ENCODE assay signal across 9 mouse cellular contexts in the genomic region with DNA sequence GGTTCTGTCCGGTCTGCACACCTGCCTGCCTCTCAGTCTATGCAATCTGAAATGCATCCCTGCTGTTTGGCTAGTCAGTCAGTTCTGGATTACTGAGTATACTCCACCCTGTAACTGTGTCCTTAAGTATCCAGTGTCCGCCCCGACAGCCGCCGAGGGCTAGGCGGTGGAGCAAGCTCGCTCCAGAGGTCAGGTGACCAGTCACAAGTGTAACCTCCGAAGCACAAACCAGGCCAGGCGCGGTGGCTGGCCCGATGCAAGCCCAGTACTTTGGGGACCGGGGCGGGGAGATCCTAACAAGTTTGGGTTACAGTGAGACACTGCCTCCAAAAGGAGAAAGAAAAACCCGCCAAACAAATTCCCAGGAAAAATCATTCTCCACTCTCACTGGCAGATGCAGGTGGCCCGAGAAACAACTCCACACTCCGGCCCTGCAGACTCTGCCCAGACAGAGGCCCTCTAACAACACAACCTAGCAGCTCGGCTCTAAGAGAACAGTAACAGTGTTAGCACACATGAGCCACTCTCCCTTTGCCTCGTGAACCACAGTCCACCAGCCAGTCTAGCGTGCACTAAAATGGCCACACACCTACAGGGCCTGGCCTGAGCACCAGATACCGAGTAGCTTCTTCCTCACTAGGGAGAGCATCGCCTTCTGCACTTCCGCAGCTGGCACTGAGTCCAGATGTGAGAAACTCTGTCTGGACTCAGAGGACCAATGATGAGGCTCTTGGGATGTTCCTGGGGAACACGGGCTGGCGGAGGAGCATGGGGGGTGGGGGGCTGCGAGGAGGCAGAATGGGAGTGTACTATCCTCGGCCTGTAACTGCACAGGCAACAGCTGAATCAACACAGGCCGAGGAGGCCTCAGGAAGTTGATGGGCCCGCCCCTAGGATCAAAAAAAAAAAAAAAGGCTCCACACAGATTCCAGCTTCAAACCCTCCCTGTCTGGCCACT. TPM values are rescaled to one million over a fixed set of nuclear protein-coding genes. Genes with fewer than 3 reads are reported as not detected.
A peak's percentile ranks its signal among the peaks of the same experiment; 100 is the strongest.
DNase-seq lines count a peak whose midpoint lies in the region; ATAC-seq lines count a peak whose summit lies in the region.
"Had no signal": no experiment of that assay in that cellular context is flagged by ENCODE, and none has a peak within 500 bp of the region (broad histone marks: within the 10 kb centered on the region; RNA-seq: fewer than 3 reads in every experiment).

No protein-coding gene starts in this region.

- H3K27me3 ChIP-seq in forebrain, embryonic 10.5 days (ENCODE audit: poor library complexity, severe bottlenecking), result no peaks in the 10 kb centered on the region
- no peaks in the 10 kb centered on the region for H3K27me3 ChIP-seq in forebrain, embryonic 11.5 days (ENCODE audit: control insufficient read depth, insufficient read depth, low read length)
- no peaks in the 10 kb centered on the region for H3K27me3 ChIP-seq in embryonic facial prominence, embryonic 12.5 days
- H3K27me3 ChIP-seq in heart, embryonic 16.5 days (ENCODE audit: control insufficient read depth, insufficient read depth, low read length), result no peaks in the 10 kb centered on the region

- no peak overlapping the region for H3K4me2 ChIP-seq in forebrain, embryonic 11.5 days (ENCODE audit: low read depth, low read length, severe bottlenecking)
- H3K4me2 ChIP-seq in embryonic facial prominence, embryonic 12.5 days (replicated peaks), result peak overlapping the region; percentile 24; the same call in 1 of the 2 replicates
- H3K4me2 ChIP-seq in heart, embryonic 16.5 days (ENCODE audit: low read depth, low read length), result 0 out of 2 replicates have a peak overlapping the region, but pooled peaks have one; percentile 19

- peak overlapping the region; percentile 81 for H3K27ac ChIP-seq in forebrain, embryonic 10.5 days
- H3K27ac ChIP-seq in forebrain, embryonic 11.5 days (ENCODE audit: low read depth, low read length), result no peak overlapping the region
- peak overlapping the region; percentile 92 for H3K27ac ChIP-seq in embryonic facial prominence, embryonic 12.5 days
- H3K27ac ChIP-seq in heart, embryonic 16.5 days (ENCODE audit: low read length), result peak overlapping the region; percentile 83

- WGBS in forebrain, embryonic 10.5 days, result 62% methylated on average over 28 of the region's 28 CpGs
- WGBS in forebrain, embryonic 11.5 days, result 64% methylated on average over 28 of the region's 28 CpGs
- 26% methylated on average over 28 of the region's 28 CpGs for WGBS in embryonic facial prominence, embryonic 12.5 days
- WGBS in heart, embryonic 16.5 days, result 39% methylated on average over 28 of the region's 28 CpGs

- H3K4me1 ChIP-seq in forebrain, embryonic 10.5 days, result peaks cover 86% of the 10 kb centered on the region
- peaks cover 36% of the 10 kb centered on the region for H3K4me1 ChIP-seq in forebrain, embryonic 11.5 days (replicated peaks; ENCODE audit: control insufficient read depth, insufficient read depth, low read length)
- peaks cover 83% of the 10 kb centered on the region for H3K4me1 ChIP-seq in embryonic facial prominence, embryonic 12.5 days
- peaks cover 51% of the 10 kb centered on the region for H3K4me1 ChIP-seq in heart, embryonic 16.5 days (ENCODE audit: control insufficient read depth, insufficient read depth, low read length)

- H3K9ac ChIP-seq in forebrain, embryonic 11.5 days (ENCODE audit: low read length), result no peak overlapping the region
- peak overlapping the region; percentile 36; the same call in 1 of the 2 replicates for H3K9ac ChIP-seq in embryonic facial prominence, embryonic 12.5 days
- H3K9ac ChIP-seq in heart, embryonic 16.5 days (ENCODE audit: low read length), result peak overlapping the region; percentile 50; the same call in 1 of the 2 replicates

- H3K36me3 ChIP-seq in forebrain, embryonic 10.5 days (replicated peaks), result no peaks in the 10 kb centered on the region
- no peaks in the 10 kb centered on the region for H3K36me3 ChIP-seq in forebrain, embryonic 11.5 days (ENCODE audit: control insufficient read depth, insufficient read depth, low read length)
- H3K36me3 ChIP-seq in embryonic facial prominence, embryonic 12.5 days, result no peaks in the 10 kb centered on the region
- H3K36me3 ChIP-seq in heart, embryonic 16.5 days (ENCODE audit: control insufficient read depth, insufficient read depth), result no peaks in the 10 kb centered on the region

- no peak for DNase-seq in forebrain, embryonic 10.5 days (ENCODE audit: extremely low spot score, low spot score)
- no peak for DNase-seq in forebrain, embryonic 11.5 days (ENCODE audit: low spot score)
- DNase-seq in kidney, postnatal 25 days, result peak; percentile 86 to 93
- DNase-seq in mesoderm, embryonic 11.5 days (ENCODE audit: low read depth, low spot score), result peak; percentile 77
- DNase-seq in T-cell, adult 2 months (ENCODE audit: low spot score), result no peak
- no peak for DNase-seq in right cerebral cortex, postnatal 10 days (ENCODE audit: low spot score in 2 of 2)

- H3K4me3 ChIP-seq in forebrain, embryonic 10.5 days, result no peak overlapping the region
- H3K4me3 ChIP-seq in forebrain, embryonic 11.5 days (ENCODE audit: low read depth, low read length), result no peak overlapping the region
- no peak overlapping the region for H3K4me3 ChIP-seq in embryonic facial prominence, embryonic 12.5 days
- H3K4me3 ChIP-seq in heart, embryonic 16.5 days (ENCODE audit: low read length), result no peak overlapping the region

- H3K9me3 ChIP-seq in forebrain, embryonic 10.5 days, result no peaks in the 10 kb centered on the region
- no peaks in the 10 kb centered on the region for H3K9me3 ChIP-seq in forebrain, embryonic 11.5 days (ENCODE audit: control insufficient read depth, low read length)
- H3K9me3 ChIP-seq in embryonic facial prominence, embryonic 12.5 days, result no peaks in the 10 kb centered on the region
- no peaks in the 10 kb centered on the region for H3K9me3 ChIP-seq in heart, embryonic 16.5 days (replicated peaks; ENCODE audit: control insufficient read depth, low read length)
- H3K9me3 ChIP-seq: G1E had no signal

- ATAC-seq in forebrain, embryonic 11.5 days (replicated peaks; ENCODE audit: low FRiP score), result no peak
- ATAC-seq in embryonic facial prominence, embryonic 12.5 days (ENCODE audit: insufficient number of reproducible peaks, insufficient read depth, low FRiP score, low TSS enrichment), result peak; percentile 31; the same call in 1 of the 2 replicates
- ATAC-seq in heart, embryonic 16.5 days (replicated peaks; ENCODE audit: extremely low read depth, insufficient read depth, low FRiP score), result peak; percentile 44

RNA-seq across cellular contexts. Expression of gene Tpcn1, which starts 25.2 kb away (rescaled TPM):
- polyA plus RNA-seq in forebrain, embryonic 10.5 days (2016; fragmentation: Nextera tagmentation; extraction: Ambion mirVana), result 10.7 and 11.7 TPM in 2 replicates
- 14.5 and 14.6 TPM in 2 replicates for polyA plus RNA-seq in forebrain, embryonic 11.5 days (2014; fragmentation: Nextera tagmentation; extraction: Ambion mirVana)
- 17.4 and 18.9 TPM in 2 replicates for polyA plus RNA-seq in embryonic facial prominence, embryonic 12.5 days (2016; fragmentation: Nextera tagmentation; extraction: Ambion mirVana)
- 14.5 TPM in 2 replicates for polyA plus RNA-seq in heart, embryonic 16.5 days (2015; fragmentation: Nextera tagmentation; extraction: Ambion mirVana)

RNA-seq across cellular contexts. Expression of gene Iqcd, which starts 25.6 kb away (rescaled TPM):
- 0.37 and 0.84 TPM in 2 replicates for polyA plus RNA-seq in forebrain, embryonic 10.5 days (2016; fragmentation: Nextera tagmentation; extraction: Ambion mirVana)
- polyA plus RNA-seq in forebrain, embryonic 11.5 days (2014; fragmentation: Nextera tagmentation; extraction: Ambion mirVana), result 1.1 TPM in 2 replicates
- polyA plus RNA-seq in embryonic facial prominence, embryonic 12.5 days (2016; fragmentation: Nextera tagmentation; extraction: Ambion mirVana), result 0.65 and 0.70 TPM in 2 replicates
- 0.36 and 0.42 TPM in 2 replicates for polyA plus RNA-seq in heart, embryonic 16.5 days (2015; fragmentation: Nextera tagmentation; extraction: Ambion mirVana)

RNA-seq across cellular contexts. Expression of gene Rita1, which starts 49.2 kb away (rescaled TPM):
- 16.5 and 17.8 TPM in 2 replicates for polyA plus RNA-seq in forebrain, embryonic 10.5 days (2016; fragmentation: Nextera tagmentation; extraction: Ambion mirVana)
- 10.2 and 10.6 TPM in 2 replicates for polyA plus RNA-seq in forebrain, embryonic 11.5 days (2014; fragmentation: Nextera tagmentation; extraction: Ambion mirVana)
- 16.7 and 17.5 TPM in 2 replicates for polyA plus RNA-seq in embryonic facial prominence, embryonic 12.5 days (2016; fragmentation: Nextera tagmentation; extraction: Ambion mirVana)
- polyA plus RNA-seq in heart, embryonic 16.5 days (2015; fragmentation: Nextera tagmentation; extraction: Ambion mirVana), result 13.2 and 14.0 TPM in 2 replicates

RNA-seq across cellular contexts. Expression of gene Ddx54, which starts 49.3 kb away (rescaled TPM):
- polyA plus RNA-seq in forebrain, embryonic 10.5 days (2016; fragmentation: Nextera tagmentation; extraction: Ambion mirVana), result 63.3 and 64.1 TPM in 2 replicates
- polyA plus RNA-seq in forebrain, embryonic 11.5 days (2014; fragmentation: Nextera tagmentation; extraction: Ambion mirVana), result 45.2 and 45.7 TPM in 2 replicates
- polyA plus RNA-seq in embryonic facial prominence, embryonic 12.5 days (2016; fragmentation: Nextera tagmentation; extraction: Ambion mirVana), result 50.9 and 53.1 TPM in 2 replicates
- polyA plus RNA-seq in heart, embryonic 16.5 days (2015; fragmentation: Nextera tagmentation; extraction: Ambion mirVana), result 30.2 and 35.0 TPM in 2 replicates

RNA-seq across cellular contexts. Expression of gene Slc8b1, which starts 52.3 kb away (rescaled TPM):
- polyA plus RNA-seq in forebrain, embryonic 10.5 days (2016; fragmentation: Nextera tagmentation; extraction: Ambion mirVana), result 3.7 and 4.4 TPM in 2 replicates
- 2.9 and 3.3 TPM in 2 replicates for polyA plus RNA-seq in forebrain, embryonic 11.5 days (2014; fragmentation: Nextera tagmentation; extraction: Ambion mirVana)
- 5.4 and 6.4 TPM in 2 replicates for polyA plus RNA-seq in embryonic facial prominence, embryonic 12.5 days (2016; fragmentation: Nextera tagmentation; extraction: Ambion mirVana)
- polyA plus RNA-seq in heart, embryonic 16.5 days (2015; fragmentation: Nextera tagmentation; extraction: Ambion mirVana), result 3.5 and 4.3 TPM in 2 replicates

Comparison
In these comparisons a context has a peak if more than half of its experiments do, and no peak if none do; other contexts are left out.
1. DNase-seq: peak in kidney, postnatal 25 days (2 of 2) and mesoderm, embryonic 11.5 days (single experiment); none in forebrain, embryonic 10.5 days (single experiment), forebrain, embryonic 11.5 days (single experiment), T-cell, adult 2 months (single experiment) and right cerebral cortex, postnatal 10 days (0 of 2).